Mouse (Mus musculus) cerebellum, adult 9-10 months (tissue): ENCODE measurements around the gene Gabrd.

Source experiments
- DNase-seq: peaks from one replicate; pipeline ENCODE4 v3.0.0; 2022

Gene Gabrd

GRCm38 (mm10) chr4:155382752-155383151, 15.2 kb downstream of the Gabrd start:
- no peak for DNase-seq

- no peak for DNase-seq
These were observed 15.9 kb downstream of the Gabrd start for GRCm38 (mm10) chr4:155381974-155382373.

- DNase-seq: peak; percentile 66
These were observed 25.8 kb downstream of the Gabrd start for GRCm38 (mm10) chr4:155371797-155372735.

- no peak for DNase-seq
These were observed 26.9 kb downstream of the Gabrd start for GRCm38 (mm10) chr4:155370737-155371715.

GRCm38 (mm10) chr4:155368684-155369083, 29.2 kb downstream of the Gabrd start:
- peak; percentile 95 for DNase-seq

GRCm38 (mm10) chr4:155367739-155368138, 30.2 kb downstream of the Gabrd start:
- DNase-seq: no peak

GRCm38 (mm10) chr4:155366784-155367183, 31.1 kb downstream of the Gabrd start:
- no peak for DNase-seq

- no peak for DNase-seq
These were observed 35.5 kb downstream of the Gabrd start for GRCm38 (mm10) chr4:155362443-155362842.

- peak; percentile 96 for DNase-seq
These were observed 36.6 kb downstream of the Gabrd start, which contains the start of gene Prkcz for GRCm38 (mm10) chr4:155361303-155361791. Gene Prkcz, minus strand, starts transcription at chr4:155361361.

- no peak for DNase-seq
These were observed 37.1 kb downstream of the Gabrd start for GRCm38 (mm10) chr4:155360856-155361255.

- DNase-seq: peak; percentile 58
These were observed 38.1 kb downstream of the Gabrd start for GRCm38 (mm10) chr4:155359560-155360464.

- no peak for DNase-seq
These were observed 40.3 kb downstream of the Gabrd start for GRCm38 (mm10) chr4:155357601-155358000.

GRCm38 (mm10) chr4:155356354-155356753, 41.6 kb downstream of the Gabrd start:
- DNase-seq: no peak

GRCm38 (mm10) chr4:155354546-155354945, 43.4 kb downstream of the Gabrd start:
- DNase-seq: no peak

GRCm38 (mm10) chr4:155354035-155354434, 43.9 kb downstream of the Gabrd start:
- DNase-seq: no peak

GRCm38 (mm10) chr4:155352581-155352980, 45.3 kb downstream of the Gabrd start:
- no peak for DNase-seq

- DNase-seq: no peak
These were observed 51.6 kb downstream of the Gabrd start for GRCm38 (mm10) chr4:155346350-155346749.

GRCm38 (mm10) chr4:155345608-155345953, 52.3 kb downstream of the Gabrd start:
- DNase-seq: peak; percentile 86

GRCm38 (mm10) chr4:155344716-155345607, 53.0 kb downstream of the Gabrd start:
- peak; percentile 67 for DNase-seq

GRCm38 (mm10) chr4:155344299-155344600, 53.7 kb downstream of the Gabrd start:
- DNase-seq: no peak
